Mouse (Mus musculus): Measurements from ENCODE around the gene Prdx2. TPM values are rescaled to one million over a fixed set of nuclear protein-coding genes. Genes with fewer than 3 reads are reported as not detected.

The Prdx2 gene
- 313 and 319 TPM in 2 replicates for polyA plus RNA-seq (2015; fragmentation: Nextera tagmentation; extraction: Ambion mirVana)

DNA sequence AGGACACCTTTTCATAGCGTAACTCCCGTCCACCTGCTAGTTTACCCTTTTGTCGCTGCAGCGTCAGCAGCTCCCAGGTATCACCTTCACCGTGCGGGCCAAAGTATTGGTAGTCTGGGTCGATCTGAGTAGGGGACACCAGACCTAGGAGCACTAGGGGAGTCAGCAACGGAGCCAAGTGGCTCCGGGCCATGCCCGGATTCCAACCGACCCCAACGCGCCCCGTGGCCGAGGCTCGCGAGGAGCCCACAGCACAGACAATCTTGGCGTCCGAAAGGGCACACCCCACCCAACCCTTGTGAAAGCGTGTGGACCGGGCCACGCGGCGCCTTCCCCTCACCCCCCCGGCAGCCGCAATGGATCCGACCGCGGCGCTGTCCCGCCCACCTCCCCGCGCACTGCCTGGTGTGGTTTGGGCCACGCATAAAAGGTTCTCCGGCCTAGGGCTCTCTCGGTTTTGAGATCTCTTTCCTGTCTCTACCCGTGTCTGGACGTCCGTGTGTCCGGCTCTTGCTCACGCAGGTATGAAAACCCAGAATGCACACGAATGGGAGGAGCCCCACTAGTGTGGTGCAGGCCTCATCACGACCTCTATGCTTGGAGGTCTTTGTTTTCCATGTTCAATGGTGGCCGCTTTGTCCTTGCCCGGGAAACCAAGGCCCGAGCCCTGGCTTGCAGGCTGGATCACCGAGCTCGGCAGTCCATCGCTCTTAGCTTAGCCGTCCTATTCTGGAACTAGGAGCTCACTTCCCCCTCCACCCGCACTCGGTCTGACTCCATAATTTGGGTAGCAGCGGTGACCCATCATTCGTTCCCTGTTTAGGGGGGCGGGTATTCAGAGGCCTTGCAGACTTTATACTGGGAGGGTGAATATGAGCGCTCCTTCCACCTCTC, at the start of gene Prdx2, which contains the start of the genes Gm49661 and Rnaseh2a:
TSS of gene Prdx2 (plus strand) at position 347 of the 894 bp plus-strand sequence.
TSS of gene Gm49661 (minus strand) at position 193 of the 894 bp plus-strand sequence.
TSS of gene Rnaseh2a (minus strand) at position 527 of the 894 bp plus-strand sequence.
- Histone ChIP-seq H3K4me3 (ENCODE audit: low read depth, low read length) (peak within 1 kb of the TSS; percentile 64), H3K9ac (ENCODE audit: low read depth, low read length) (peak within 1 kb of the TSS; percentile 81), H3K4me1 (replicated peaks; ENCODE audit: control insufficient read depth, insufficient read depth, low read length) (peaks cover 6% of the 10 kb centered on the region; the same call in 1 of the 2 replicates), H3K36me3 (ENCODE audit: control insufficient read depth, insufficient read depth) (peaks cover 27% of the 10 kb centered on the region), H3K4me2 (replicated peaks; ENCODE audit: low read depth) (peak within 1 kb of the TSS; percentile 74), H3K9me3 (ENCODE audit: control insufficient read depth) (no peaks in the 10 kb centered on the region), H3K27me3 (replicated peaks; ENCODE audit: control insufficient read depth, insufficient read depth, low read length) (no peaks in the 10 kb centered on the region), H3K27ac (ENCODE audit: low read depth, low read length) (peak within 1 kb of the TSS; percentile 87)
- TF ChIP-seq CTCF (IDR thresholded peaks at IDR 0.05; ENCODE audit: low read depth): 0 out of 2 replicates have a peak, but pooled peaks have one; percentile 5
- ATAC-seq: peak; percentile 66
- WGBS: under 1% methylated on average over 54 of the region's 56 CpGs

DNA sequence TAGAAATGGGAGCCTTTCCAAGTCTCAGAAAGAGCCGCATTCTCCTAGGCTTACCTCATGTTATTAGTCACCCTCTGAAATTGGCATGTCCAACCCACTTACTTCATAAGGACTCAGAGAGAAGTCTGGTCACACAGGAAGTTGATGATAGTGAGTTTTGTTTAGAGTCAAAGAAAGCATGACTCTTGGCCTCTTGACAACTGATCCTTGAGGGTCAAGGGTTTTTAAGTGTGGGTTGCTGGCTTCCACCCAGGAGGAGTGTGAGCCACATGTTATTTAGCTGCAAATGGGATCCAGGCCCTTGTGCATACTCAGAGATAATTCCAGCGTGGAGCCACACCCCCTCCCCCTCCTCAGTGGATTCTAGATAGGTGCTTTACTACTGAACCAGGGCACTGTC, 47.8 kb upstream of the Prdx2 start:
- TF ChIP-seq CTCF (IDR thresholded peaks at IDR 0.05; ENCODE audit: low read depth): no peak
- 70% methylated on average over 2 of the region's 2 CpGs for WGBS

DNA sequence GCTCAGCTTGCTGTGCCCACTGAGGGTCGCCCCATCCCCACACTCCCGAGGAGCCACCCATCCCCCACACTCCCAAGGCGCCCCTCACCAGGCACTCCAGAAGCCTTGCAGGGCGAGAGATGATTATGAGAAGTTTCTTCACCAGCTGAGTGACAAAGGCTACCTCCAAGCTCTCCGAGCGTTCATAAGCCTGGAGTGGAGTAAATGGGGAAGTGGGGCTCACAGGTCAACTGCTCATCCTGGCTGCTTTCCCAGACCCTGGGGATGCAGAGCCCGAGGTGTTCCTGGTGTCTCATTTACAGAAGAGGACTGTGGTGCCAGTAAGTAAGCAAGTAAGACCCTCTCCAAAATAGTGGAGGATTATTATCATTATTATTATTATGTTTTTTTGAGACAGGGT, 43.8 kb upstream of the Prdx2 start:
- no peak for TF ChIP-seq CTCF (IDR thresholded peaks at IDR 0.05; ENCODE audit: low read depth)
- H3K4me2 ChIP-seq (replicated peaks; ENCODE audit: low read depth): no peak overlapping the region
- peaks cover 28% of the 10 kb centered on the region for H3K27me3 ChIP-seq (replicated peaks; ENCODE audit: control insufficient read depth, insufficient read depth, low read length)
- no peaks in the 10 kb centered on the region for H3K9me3 ChIP-seq (ENCODE audit: control insufficient read depth)
- no peaks in the 10 kb centered on the region for H3K4me1 ChIP-seq (replicated peaks; ENCODE audit: control insufficient read depth, insufficient read depth, low read length)
- H3K4me3 ChIP-seq (ENCODE audit: low read depth, low read length): no peak overlapping the region
- WGBS: 56% methylated on average over 7 of the region's 7 CpGs
- no peak overlapping the region for H3K9ac ChIP-seq (ENCODE audit: low read depth, low read length)
- no peak for ATAC-seq
- H3K27ac ChIP-seq (ENCODE audit: low read depth, low read length): no peak overlapping the region
- no peaks in the 10 kb centered on the region for H3K36me3 ChIP-seq (ENCODE audit: control insufficient read depth, insufficient read depth)

More for the DNA sequence above, 47.8 kb upstream of the Prdx2 start:
- ATAC-seq: no peak
- Histone ChIP-seq H3K4me3 (ENCODE audit: low read depth, low read length) (no peak overlapping the region), H3K9ac (ENCODE audit: low read depth, low read length) (no peak overlapping the region), H3K4me1 (replicated peaks; ENCODE audit: control insufficient read depth, insufficient read depth, low read length) (no peaks in the 10 kb centered on the region), H3K27me3 (replicated peaks; ENCODE audit: control insufficient read depth, insufficient read depth, low read length) (no peaks in the 10 kb centered on the region), H3K9me3 (ENCODE audit: control insufficient read depth) (no peaks in the 10 kb centered on the region), H3K27ac (ENCODE audit: low read depth, low read length) (no peak overlapping the region), H3K4me2 (replicated peaks; ENCODE audit: low read depth) (no peak overlapping the region), H3K36me3 (ENCODE audit: control insufficient read depth, insufficient read depth) (no peaks in the 10 kb centered on the region)

DNA sequence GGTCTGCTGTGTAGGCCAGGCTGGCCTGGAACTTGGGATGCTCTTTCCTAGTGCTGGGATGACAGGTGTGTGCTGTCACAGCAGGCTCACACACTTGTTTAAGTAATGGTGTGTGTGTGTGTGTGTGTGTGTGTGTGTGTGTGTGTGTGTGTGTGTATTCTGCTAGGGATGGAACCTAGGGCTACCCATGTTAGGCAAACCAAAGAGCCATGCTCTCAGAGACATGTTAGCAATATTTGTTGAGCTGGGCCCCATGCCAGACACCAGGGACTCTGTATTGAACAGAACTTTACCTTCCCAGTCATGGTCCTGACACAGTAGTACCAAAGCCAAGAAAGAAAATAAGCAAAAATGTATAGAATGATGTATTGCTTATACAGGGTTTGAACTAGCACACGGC, 41.9 kb upstream of the Prdx2 start:
- WGBS: 88% methylated on average over 1 of the region's 1 CpGs
- no peak for TF ChIP-seq CTCF (IDR thresholded peaks at IDR 0.05; ENCODE audit: low read depth)
- Histone ChIP-seq H3K4me3 (ENCODE audit: low read depth, low read length) (no peak overlapping the region), H3K27me3 (replicated peaks; ENCODE audit: control insufficient read depth, insufficient read depth, low read length) (peaks cover 37% of the 10 kb centered on the region), H3K36me3 (ENCODE audit: control insufficient read depth, insufficient read depth) (no peaks in the 10 kb centered on the region), H3K4me2 (replicated peaks; ENCODE audit: low read depth) (no peak overlapping the region), H3K9me3 (ENCODE audit: control insufficient read depth) (no peaks in the 10 kb centered on the region), H3K27ac (ENCODE audit: low read depth, low read length) (no peak overlapping the region), H3K4me1 (replicated peaks; ENCODE audit: control insufficient read depth, insufficient read depth, low read length) (no peaks in the 10 kb centered on the region), H3K9ac (ENCODE audit: low read depth, low read length) (no peak overlapping the region)
- no peak for ATAC-seq

DNA sequence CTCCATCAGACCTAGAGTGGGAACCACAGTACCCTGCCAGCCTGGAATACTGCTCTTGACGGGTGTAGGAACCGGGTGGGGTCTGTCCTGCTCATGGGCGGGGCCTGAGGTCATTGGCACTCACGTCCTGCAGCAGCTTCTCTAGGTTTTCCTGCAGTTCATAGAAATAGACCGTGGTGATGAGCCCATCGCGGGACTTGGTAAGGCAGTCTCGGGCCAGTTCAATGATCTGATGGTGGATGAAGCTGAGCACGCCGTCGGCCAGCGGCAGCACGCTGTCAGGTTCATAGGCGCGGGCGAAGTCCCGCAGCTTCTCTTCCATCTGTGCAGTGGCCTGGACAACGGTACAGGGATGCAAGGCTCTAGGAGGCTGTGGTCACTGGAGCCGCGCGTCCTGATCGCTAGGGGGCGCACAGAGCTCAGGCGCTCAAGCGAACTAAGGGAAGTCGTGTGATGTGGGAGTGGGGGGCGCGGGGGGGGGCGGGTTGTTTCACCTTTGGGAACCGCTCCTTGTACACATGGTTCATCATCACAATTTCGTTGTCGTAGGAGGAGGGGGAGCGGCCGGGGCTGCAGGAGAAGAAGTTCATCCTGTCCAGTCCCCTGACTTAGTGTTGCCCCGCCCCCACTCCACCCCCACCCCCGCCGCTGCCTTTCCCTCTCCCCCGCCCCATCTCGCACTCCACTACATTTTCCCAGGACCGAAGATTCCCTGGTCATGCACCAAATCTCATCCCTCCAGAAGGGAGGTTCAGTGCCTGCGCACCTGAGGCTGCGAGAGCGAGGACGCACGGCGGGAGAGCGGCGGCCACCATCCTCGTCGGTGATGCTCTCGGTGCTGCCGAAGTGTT, 40.7 kb upstream of the Prdx2 start:
- H3K27ac ChIP-seq (ENCODE audit: low read depth, low read length): no peak overlapping the region
- H3K9me3 ChIP-seq (ENCODE audit: control insufficient read depth): no peaks in the 10 kb centered on the region
- no peaks in the 10 kb centered on the region for H3K36me3 ChIP-seq (ENCODE audit: control insufficient read depth, insufficient read depth)
- 0 out of 2 replicates have a peak, but pooled peaks have one; percentile 13 for ATAC-seq
- H3K4me3 ChIP-seq (ENCODE audit: low read depth, low read length): peak overlapping the region; percentile 24
- peak overlapping the region; percentile 57 for H3K4me2 ChIP-seq (replicated peaks; ENCODE audit: low read depth)
- WGBS: 5% methylated on average over 44 of the region's 52 CpGs
- H3K9ac ChIP-seq (ENCODE audit: low read depth, low read length): no peak overlapping the region
- H3K4me1 ChIP-seq (replicated peaks; ENCODE audit: control insufficient read depth, insufficient read depth, low read length): no peaks in the 10 kb centered on the region
- peaks cover 40% of the 10 kb centered on the region for H3K27me3 ChIP-seq (replicated peaks; ENCODE audit: control insufficient read depth, insufficient read depth, low read length)
- TF ChIP-seq CTCF (IDR thresholded peaks at IDR 0.05; ENCODE audit: low read depth): peak; percentile 82

DNA sequence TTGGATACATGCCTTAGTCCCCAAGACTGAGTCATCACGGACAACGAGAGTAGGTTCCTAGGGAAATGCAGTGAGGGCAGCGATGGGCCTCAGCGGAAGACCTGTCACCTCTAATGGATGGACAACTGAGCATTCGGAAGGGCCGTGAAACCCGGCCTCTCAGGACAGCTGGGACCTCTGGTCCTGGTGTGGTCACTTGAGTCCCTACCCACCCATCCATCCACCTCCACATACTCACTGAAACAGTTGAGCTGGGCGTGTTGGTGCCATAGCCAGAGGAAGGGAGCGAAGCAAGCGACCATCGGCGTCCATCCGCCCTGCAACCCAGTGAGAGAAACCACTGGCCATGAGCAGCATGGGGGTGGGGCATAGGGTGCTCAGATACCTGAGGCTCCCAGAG, 38.8 kb upstream of the Prdx2 start:
- H3K27ac ChIP-seq (ENCODE audit: low read depth, low read length): no peak overlapping the region
- H3K4me3 ChIP-seq (ENCODE audit: low read depth, low read length): no peak overlapping the region
- H3K9me3 ChIP-seq (ENCODE audit: control insufficient read depth): no peaks in the 10 kb centered on the region
- H3K9ac ChIP-seq (ENCODE audit: low read depth, low read length): no peak overlapping the region
- no peak for TF ChIP-seq CTCF (IDR thresholded peaks at IDR 0.05; ENCODE audit: low read depth)
- H3K4me1 ChIP-seq (replicated peaks; ENCODE audit: control insufficient read depth, insufficient read depth, low read length): no peaks in the 10 kb centered on the region
- ATAC-seq: no peak
- no peaks in the 10 kb centered on the region for H3K36me3 ChIP-seq (ENCODE audit: control insufficient read depth, insufficient read depth)
- 85% methylated on average over 13 of the region's 13 CpGs for WGBS
- peaks cover 58% of the 10 kb centered on the region for H3K27me3 ChIP-seq (replicated peaks; ENCODE audit: control insufficient read depth, insufficient read depth, low read length)
- no peak overlapping the region for H3K4me2 ChIP-seq (replicated peaks; ENCODE audit: low read depth)
